Mouse (Mus musculus) large intestine, adult 2 months (tissue): ENCODE data around the gene Gm8068. TPM values are rescaled to one million over a fixed set of nuclear protein-coding genes. Genes with fewer than 3 reads are reported as not detected.
"Not testable (repeated sequence)": the region's sequence is repeated elsewhere in the genome, so short reads cannot be mapped to it uniquely, and the experiment has no call there.

Experiments
- DNase-seq: peaks from one replicate; pipeline ENCODE4 v3.0.0-alpha.2; 2012; ENCODE audit warnings: low read depth, low spot score
- WGBS: fragments of 180-500 bp; shearing (Covaris S2); methylation state at CpG from one replicate; pipeline ENCODE4 v1.1.7; 2018; 5-methylcytosine and 5-hydroxymethylcytosine counted together
- polyA plus RNA-seq: library from polyadenylated mRNA; depleted of rRNA; stranded (reverse); fragments of >200 nt; gene quantifications from 2 replicates; pipeline ENCODE4 v1.2.3, GENCODE M21; 2012; rRNA removed

Gene Gm8068
- polyA plus RNA-seq = not detected in 2 replicates

- DNase-seq = not testable (repeated sequence)
- WGBS = no CpG with 5 or more reads among the region's 3 CpGs
These were observed at the start of gene Gm8068 for GRCm38 (mm10) chr14:41701785-41702184. TSS of gene Gm8068 (minus strand) at chr14:41701885.

GRCm38 (mm10) chr14:41750514-41750913 lies 48.8 kb upstream of the Gm8068 start, which contains the start of gene Gm7929:
TSS of gene Gm7929 (minus strand) at chr14:41750614.
- WGBS = 67% methylated on average over 1 of the region's 1 CpGs

GRCm38 (mm10) chr14:41723437-41723836 lies 21.8 kb upstream of the Gm8068 start:
- 75% methylated on average over 17 of the region's 17 CpGs for WGBS
- DNase-seq = not testable (repeated sequence)

More at GRCm38 (mm10) chr14:41750514-41750913, 48.8 kb upstream of the Gm8068 start, which contains the start of gene Gm7929:
- DNase-seq = not testable (repeated sequence)

GRCm38 (mm10) chr14:41717180-41717579 lies 15.5 kb upstream of the Gm8068 start:
- 76% methylated on average over 1 of the region's 1 CpGs for WGBS
- not testable (repeated sequence) for DNase-seq

- DNase-seq = not testable (repeated sequence)
- 78% methylated on average over 2 of the region's 2 CpGs for WGBS
These were observed 53.5 kb downstream of the Gm8068 start for GRCm38 (mm10) chr14:41648176-41648575.

Other genes starting within 250 kb of the Gm8068 start
- gene Gm7954, start 248.4 kb downstream of the Gm8068 start, polyA plus RNA-seq = not detected in 2 replicates
- not detected in 2 replicates for gene Gm3486, start 212.4 kb downstream of the Gm8068 start, polyA plus RNA-seq
- gene Gm7970, start 146.3 kb downstream of the Gm8068 start, polyA plus RNA-seq = not detected in 2 replicates
- not detected in 2 replicates for gene 1700049E17Rik2, start 128.7 kb downstream of the Gm8068 start, polyA plus RNA-seq
- gene Gm3072, start 77.3 kb downstream of the Gm8068 start, polyA plus RNA-seq = not detected in 2 replicates
- gene Gm3676, start 55.4 kb downstream of the Gm8068 start, polyA plus RNA-seq = not detected in 2 replicates
- not detected in 2 replicates for gene Gm7929, start 48.7 kb upstream of the Gm8068 start, polyA plus RNA-seq
- gene Gm47189, start 70.6 kb upstream of the Gm8068 start, polyA plus RNA-seq = not detected in 2 replicates
- not detected in 2 replicates for gene Gm7980, start 205.4 kb upstream of the Gm8068 start, polyA plus RNA-seq
- gene 1700049E17Rik1, start 223.1 kb upstream of the Gm8068 start, polyA plus RNA-seq = not detected in 2 replicates
- gene 1700024B05Rik, start 242.1 kb upstream of the Gm8068 start, polyA plus RNA-seq = not detected in 2 replicates